Mouse (Mus musculus) forebrain, embryonic 12.5 days (tissue): ENCODE results near the gene Tbx4. TPM values are rescaled to one million over a fixed set of nuclear protein-coding genes. Genes with fewer than 3 reads are reported as not detected.

Experiments
- ATAC-seq: fragments of 200-750 bp; cut with Nextera tagmentation; 2 replicates; pipeline ENCODE4 v1.8.0; 2017; ENCODE audit warnings: moderate TSS enrichment; ENCODE audit not compliant: low FRiP score
- H3K27ac ChIP-seq: fragments of 300-500 bp; sonication (generic); 2 replicates; pipeline ENCODE4 v1.5.1; 2016; ENCODE audit warnings: mild to moderate bottlenecking
- H3K27me3 ChIP-seq: fragments of 300-500 bp; sonication (generic); 2 replicates; pipeline ENCODE4 v1.6.1; 2016; ENCODE audit warnings: mild to moderate bottlenecking
- H3K36me3 ChIP-seq: fragments of 300-500 bp; sonication (generic); replicated peaks from 2 replicates; pipeline ENCODE4 v1.6.1; 2016; ENCODE audit warnings: mild to moderate bottlenecking
- H3K4me1 ChIP-seq: fragments of 300-500 bp; sonication (generic); 2 replicates; pipeline ENCODE4 v1.6.1; 2016
- H3K4me2 ChIP-seq: fragments of 300-500 bp; sonication (generic); 2 replicates; pipeline ENCODE4 v1.6.1; 2016; ENCODE audit warnings: mild to moderate bottlenecking, moderate library complexity
- H3K4me3 ChIP-seq: fragments of 300-500 bp; sonication (generic); replicated peaks from 2 replicates; pipeline ENCODE4 v1.5.1; 2016; ENCODE audit warnings: mild to moderate bottlenecking
- H3K9ac ChIP-seq: fragments of 300-500 bp; sonication (generic); 2 replicates; pipeline ENCODE4 v1.6.1; 2016; ENCODE audit warnings: mild to moderate bottlenecking
- H3K9me3 ChIP-seq: fragments of 300-500 bp; sonication (generic); 2 replicates; pipeline ENCODE4 v1.6.1; 2016
- WGBS: fragments of 180-500 bp; shearing (Covaris S2); methylation state at CpG from one replicate; pipeline ENCODE4 v1.1.7; 2016; 5-methylcytosine and 5-hydroxymethylcytosine counted together
- polyA plus RNA-seq: library from polyadenylated mRNA; unstranded; fragments of >200 nt; fragmentation: Nextera tagmentation; extraction: Ambion mirVana; gene quantifications from 2 replicates; pipeline ENCODE4 v1.2.1, GENCODE M21; 2016

Gene Tbx4
- polyA plus RNA-seq, 1 experiment from 2014 or later: 0.42 TPM

- peaks cover 26% of the 10 kb centered on the region for H3K4me1 ChIP-seq
- no peak for ATAC-seq
These were observed 6.5 kb downstream of the Tbx4 start for GRCm38 (mm10) chr11:85892771-85893170.

GRCm38 (mm10) chr11:85893400-85894135 lies 7.3 kb downstream of the Tbx4 start:
- 1% methylated on average over 13 of the region's 13 CpGs for WGBS
- no peak overlapping the region for H3K4me2 ChIP-seq
- no peak overlapping the region for H3K9ac ChIP-seq
- peaks cover 21% of the 10 kb centered on the region for H3K4me1 ChIP-seq
- H3K27me3 ChIP-seq: peaks cover 100% of the 10 kb centered on the region
- no peak for ATAC-seq
- no peak overlapping the region for H3K4me3 ChIP-seq
- no peak overlapping the region for H3K27ac ChIP-seq
- H3K9me3 ChIP-seq: no peaks in the 10 kb centered on the region
- no peaks in the 10 kb centered on the region for H3K36me3 ChIP-seq

More at GRCm38 (mm10) chr11:85892771-85893170, 6.5 kb downstream of the Tbx4 start:
- Histone ChIP-seq H3K27ac (no peak overlapping the region), H3K4me3 (no peak overlapping the region), H3K36me3 (no peaks in the 10 kb centered on the region), H3K9me3 (no peaks in the 10 kb centered on the region), H3K9ac (no peak overlapping the region), H3K4me2 (no peak overlapping the region), H3K27me3 (peaks cover 99% of the 10 kb centered on the region)
- 2% methylated on average over 6 of the region's 6 CpGs for WGBS

GRCm38 (mm10) chr11:85894136-85894530 lies 7.9 kb downstream of the Tbx4 start:
- no peak for ATAC-seq
- no peak overlapping the region for H3K4me2 ChIP-seq
- no peak overlapping the region for H3K4me3 ChIP-seq
- no peak overlapping the region for H3K9ac ChIP-seq
- no peak overlapping the region for H3K27ac ChIP-seq
- H3K27me3 ChIP-seq: peaks cover 100% of the 10 kb centered on the region
- no peaks in the 10 kb centered on the region for H3K36me3 ChIP-seq
- no peaks in the 10 kb centered on the region for H3K9me3 ChIP-seq
- peaks cover 20% of the 10 kb centered on the region for H3K4me1 ChIP-seq
- 5% methylated on average over 3 of the region's 3 CpGs for WGBS

GRCm38 (mm10) chr11:85894731-85895545 lies 8.7 kb downstream of the Tbx4 start:
- H3K36me3 ChIP-seq: no peaks in the 10 kb centered on the region
- no peak overlapping the region for H3K27ac ChIP-seq
- ATAC-seq: no peak
- under 1% methylated on average over 43 of the region's 43 CpGs for WGBS
- H3K4me1 ChIP-seq: peaks cover 16% of the 10 kb centered on the region
- H3K4me3 ChIP-seq: peak overlapping the region; percentile 26
- peak overlapping the region; percentile 12; the same call in 1 of the 2 replicates for H3K9ac ChIP-seq
- peaks cover 100% of the 10 kb centered on the region for H3K27me3 ChIP-seq
- H3K9me3 ChIP-seq: no peaks in the 10 kb centered on the region
- H3K4me2 ChIP-seq: peak overlapping the region; percentile 51

- Histone ChIP-seq H3K4me3 (no peak overlapping the region), H3K9me3 (no peaks in the 10 kb centered on the region), H3K4me1 (peaks cover 9% of the 10 kb centered on the region), H3K9ac (no peak overlapping the region), H3K27ac (no peak overlapping the region), H3K27me3 (peaks cover 99% of the 10 kb centered on the region), H3K36me3 (no peaks in the 10 kb centered on the region), H3K4me2 (no peak overlapping the region)
- no peak for ATAC-seq
- 22% methylated on average over 13 of the region's 13 CpGs for WGBS
These were observed 10.2 kb downstream of the Tbx4 start for GRCm38 (mm10) chr11:85896335-85896985.

- Histone ChIP-seq H3K4me1 (peaks cover under 1% of the 10 kb centered on the region), H3K4me2 (no peak overlapping the region), H3K27ac (no peak overlapping the region), H3K9ac (no peak overlapping the region), H3K4me3 (no peak overlapping the region), H3K9me3 (0 out of 2 replicates have a peak, but pooled peaks cover 4% of the 10 kb centered on the region), H3K36me3 (no peaks in the 10 kb centered on the region), H3K27me3 (peaks cover 80% of the 10 kb centered on the region)
- no peak for ATAC-seq
These were observed 14.1 kb downstream of the Tbx4 start for GRCm38 (mm10) chr11:85900291-85900690.

- Histone ChIP-seq H3K9ac (no peak overlapping the region), H3K9me3 (no peaks in the 10 kb centered on the region), H3K4me2 (no peak overlapping the region), H3K27ac (no peak overlapping the region), H3K4me1 (peaks cover 6% of the 10 kb centered on the region), H3K27me3 (peaks cover 17% of the 10 kb centered on the region; the same call in 1 of the 2 replicates), H3K36me3 (no peaks in the 10 kb centered on the region), H3K4me3 (no peak overlapping the region)
- WGBS: 71% methylated on average over 4 of the region's 4 CpGs
- no peak for ATAC-seq
These were observed 23.3 kb downstream of the Tbx4 start for GRCm38 (mm10) chr11:85909514-85909913.

GRCm38 (mm10) chr11:85910133-85910532 lies 23.9 kb downstream of the Tbx4 start:
- H3K9me3 ChIP-seq: no peaks in the 10 kb centered on the region
- H3K4me2 ChIP-seq: no peak overlapping the region
- H3K4me1 ChIP-seq: peaks cover 6% of the 10 kb centered on the region
- WGBS: 46% methylated on average over 10 of the region's 10 CpGs
- H3K4me3 ChIP-seq: no peak overlapping the region
- no peak for ATAC-seq
- no peak overlapping the region for H3K9ac ChIP-seq
- H3K27me3 ChIP-seq: peaks cover 17% of the 10 kb centered on the region; the same call in 1 of the 2 replicates
- no peaks in the 10 kb centered on the region for H3K36me3 ChIP-seq
- H3K27ac ChIP-seq: no peak overlapping the region

- H3K36me3 ChIP-seq: no peaks in the 10 kb centered on the region
- peaks cover 29% of the 10 kb centered on the region for H3K27me3 ChIP-seq
- ATAC-seq: no peak
- H3K9me3 ChIP-seq: no peaks in the 10 kb centered on the region
- no peak overlapping the region for H3K4me2 ChIP-seq
- no peak overlapping the region for H3K4me3 ChIP-seq
- 93% methylated on average over 7 of the region's 7 CpGs for whole genome bisulfite sequencing
- no peak overlapping the region for H3K27ac ChIP-seq
- H3K9ac ChIP-seq: no peak overlapping the region
- H3K4me1 ChIP-seq: peaks cover 33% of the 10 kb centered on the region
These were observed 27.3 kb downstream of the Tbx4 start for GRCm38 (mm10) chr11:85913506-85913905.

GRCm38 (mm10) chr11:85917091-85917992 lies 31.1 kb downstream of the Tbx4 start:
- no peak for ATAC-seq
- Histone ChIP-seq H3K4me2 (no peak overlapping the region; the same call in 1 of the 2 replicates), H3K9me3 (no peaks in the 10 kb centered on the region), H3K4me1 (peaks cover 32% of the 10 kb centered on the region), H3K4me3 (no peak overlapping the region), H3K27ac (no peak overlapping the region), H3K27me3 (peaks cover 36% of the 10 kb centered on the region), H3K36me3 (no peaks in the 10 kb centered on the region), H3K9ac (no peak overlapping the region)
- WGBS: 31% methylated on average over 12 of the region's 12 CpGs

- Histone ChIP-seq H3K27ac (no peak overlapping the region), H3K9me3 (no peaks in the 10 kb centered on the region), H3K4me2 (peak overlapping the region; percentile 34), H3K4me3 (no peak overlapping the region), H3K27me3 (peaks cover 41% of the 10 kb centered on the region), H3K9ac (no peak overlapping the region), H3K4me1 (peaks cover 32% of the 10 kb centered on the region), H3K36me3 (no peaks in the 10 kb centered on the region)
- no peak for ATAC-seq
- 6% methylated on average over 11 of the region's 11 CpGs for WGBS
These were observed 31.7 kb downstream of the Tbx4 start for GRCm38 (mm10) chr11:85917993-85918325.
